Mouse (Mus musculus) macrophage (primary cell): ENCODE results near the gene Yif1b. TPM values are rescaled to one million over a fixed set of nuclear protein-coding genes. Genes with fewer than 3 reads are reported as not detected.
"Not testable (repeated sequence)": the region's sequence is repeated elsewhere in the genome, so short reads cannot be mapped to it uniquely, and the experiment has no call there.

ENCODE experiments used
- H3K27ac ChIP-seq: fragments of 350-480 bp; formaldehyde crosslinking; 2 replicates; pipeline ENCODE4 v1.9.0; 2021
- H3K36me3 ChIP-seq: fragments of 350-480 bp; formaldehyde crosslinking; 2 replicates; pipeline ENCODE4 v1.9.0; 2021; ENCODE audit errors: inconsistent target
- H3K4me3 ChIP-seq: fragments of 350-480 bp; formaldehyde crosslinking; 2 replicates; pipeline ENCODE4 v1.9.0; 2021; ENCODE audit errors: inconsistent target
- H3K79me2 ChIP-seq: fragments of 350-480 bp; formaldehyde crosslinking; 2 replicates; pipeline ENCODE4 v1.9.0; 2021; ENCODE audit errors: inconsistent target
- WGBS: methylation state at CpG from one replicate; pipeline ENCODE4 v1.1.7; 2026; ENCODE audit warnings: inconsistent platforms; ENCODE audit not compliant: missing documents; 5-methylcytosine and 5-hydroxymethylcytosine counted together
- polyA plus RNA-seq: library from polyadenylated mRNA; stranded (reverse); fragments of 250-400 nt; gene quantifications from 3 replicates; pipeline ENCODE4 v1.2.4, GENCODE M21; 2018; ENCODE audit warnings: inconsistent platforms

The Yif1b gene
- polyA plus RNA-seq, 1 experiment from 2014 or later: 31.3 TPM

DNA sequence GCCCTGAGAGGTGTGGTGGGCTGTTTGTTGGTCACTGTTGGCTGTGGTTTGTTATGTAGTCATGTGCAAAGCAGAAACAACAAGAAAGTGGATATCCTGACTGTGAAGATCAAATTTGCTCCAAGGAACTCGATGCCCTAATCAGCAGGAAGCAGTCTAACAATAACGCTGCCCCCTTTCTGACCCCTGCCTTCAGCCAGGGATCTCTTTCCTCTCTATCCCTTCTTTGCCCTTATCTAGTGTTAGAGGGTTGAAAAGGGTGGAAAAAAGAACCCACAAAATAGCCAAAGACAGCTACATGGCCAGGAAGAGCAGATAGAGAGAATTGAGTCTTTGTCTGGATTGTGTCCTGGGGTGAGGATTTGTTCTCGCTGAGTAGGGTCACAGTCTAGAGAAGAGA, 7.6 kb upstream of the Yif1b start:
- Histone ChIP-seq H3K27ac (no peak overlapping the region), H3K4me3 (no peak overlapping the region), H3K36me3 (0 out of 2 replicates have a peak, but pooled peaks cover 6% of the 10 kb centered on the region), H3K79me2 (peaks cover 61% of the 10 kb centered on the region)
- WGBS: 80% methylated on average over 3 of the region's 3 CpGs

DNA sequence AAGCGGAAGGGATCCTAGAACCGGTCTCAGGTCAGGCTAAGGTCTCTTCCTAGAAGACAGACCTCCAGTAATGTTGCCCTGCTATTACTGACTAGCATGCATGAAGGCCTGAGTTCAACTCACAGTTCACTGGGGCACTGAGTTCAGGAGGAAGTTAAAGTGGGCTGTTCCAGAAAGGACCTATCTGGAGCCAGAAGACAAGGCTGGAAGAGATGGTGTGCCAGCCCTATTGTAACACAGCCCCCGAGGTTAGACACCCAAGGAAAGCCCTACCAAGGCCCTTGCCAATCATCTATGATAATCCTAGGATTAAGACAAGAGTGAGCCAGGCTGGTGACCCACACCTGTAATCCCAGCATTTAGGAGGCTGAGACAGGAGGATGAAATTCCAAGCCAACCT, 6.6 kb upstream of the Yif1b start:
- Histone ChIP-seq H3K79me2 (peaks cover 51% of the 10 kb centered on the region), H3K36me3 (no peaks in the 10 kb centered on the region), H3K27ac (peak overlapping the region; percentile 53), H3K4me3 (peak overlapping the region; percentile 63)
- 75% methylated on average over 3 of the region's 3 CpGs for WGBS

DNA sequence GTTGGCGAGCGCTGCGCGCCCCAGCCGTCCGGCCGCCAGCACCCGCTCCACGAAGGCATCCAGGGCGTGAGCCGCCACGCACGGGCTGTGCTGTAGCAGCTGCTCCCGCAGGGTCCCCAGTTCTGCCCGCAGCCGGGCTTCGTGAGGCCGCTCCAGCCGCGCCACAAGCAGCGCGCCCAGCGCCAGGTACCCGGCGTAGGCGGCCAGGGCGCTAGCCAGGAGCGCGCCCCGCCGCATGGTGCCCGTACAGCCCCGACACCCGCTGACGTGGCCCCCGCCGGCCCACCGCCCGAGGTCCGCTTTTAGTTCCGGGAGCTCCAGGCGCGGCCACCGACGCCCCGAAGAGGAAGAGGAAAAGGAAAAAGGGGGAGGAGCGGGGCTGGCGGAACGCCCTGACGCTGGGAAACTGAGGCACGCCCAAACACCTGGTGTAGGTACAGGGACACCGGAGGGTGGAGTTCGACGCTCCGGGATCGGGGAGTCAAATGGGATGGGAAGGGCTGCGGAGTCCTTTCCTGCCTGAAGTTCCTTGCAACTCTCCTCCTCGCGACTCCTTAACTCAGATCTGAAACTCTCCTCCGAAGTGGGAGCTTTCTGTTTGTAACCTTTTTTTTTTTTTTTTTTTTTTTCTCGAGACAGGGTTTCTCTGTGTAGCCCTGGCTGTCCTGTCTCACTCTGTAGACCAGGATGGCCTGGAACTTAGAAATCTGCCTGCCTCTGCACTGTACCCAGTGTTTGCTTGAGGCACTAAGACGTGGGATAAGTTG, 5.7 kb upstream of the Yif1b start, which contains the start of gene Kcnk6:
TSS of gene Kcnk6 (minus strand) at position 269 of the 767 bp plus-strand sequence.
- H3K4me3 ChIP-seq: peak within 1 kb of the TSS; percentile 66
- H3K27ac ChIP-seq: peak within 1 kb of the TSS; percentile 53

DNA sequence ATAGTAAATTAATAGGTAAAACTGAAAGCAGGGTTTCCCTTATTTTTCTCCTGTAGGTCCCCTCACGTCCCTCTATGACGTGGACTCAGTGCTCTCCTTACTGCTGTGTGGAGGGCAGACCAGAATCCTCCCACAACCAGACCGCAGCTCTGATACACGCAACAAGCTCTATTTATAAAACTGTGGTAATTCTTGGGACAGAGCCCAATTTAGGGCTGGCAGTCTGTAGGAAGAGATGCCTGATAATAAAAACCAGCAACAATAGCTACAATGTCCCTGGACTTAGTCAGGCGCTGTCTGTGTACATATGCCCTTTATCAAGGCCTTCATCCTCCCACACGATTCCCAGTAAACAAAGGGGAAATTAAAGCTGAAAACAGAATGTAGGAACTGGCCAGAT, 4.4 kb upstream of the Yif1b start:
- 20% methylated on average over 6 of the region's 6 CpGs for WGBS
- Histone ChIP-seq H3K4me3 (no peak overlapping the region), H3K27ac (peak overlapping the region; percentile 22), H3K79me2 (peaks cover 36% of the 10 kb centered on the region), H3K36me3 (no peaks in the 10 kb centered on the region)

More for the DNA sequence above, 5.7 kb upstream of the Yif1b start, which contains the start of gene Kcnk6:
- peaks cover 42% of the 10 kb centered on the region for H3K79me2 ChIP-seq
- 1% methylated on average over 52 of the region's 62 CpGs for WGBS
- no peaks in the 10 kb centered on the region for H3K36me3 ChIP-seq

DNA sequence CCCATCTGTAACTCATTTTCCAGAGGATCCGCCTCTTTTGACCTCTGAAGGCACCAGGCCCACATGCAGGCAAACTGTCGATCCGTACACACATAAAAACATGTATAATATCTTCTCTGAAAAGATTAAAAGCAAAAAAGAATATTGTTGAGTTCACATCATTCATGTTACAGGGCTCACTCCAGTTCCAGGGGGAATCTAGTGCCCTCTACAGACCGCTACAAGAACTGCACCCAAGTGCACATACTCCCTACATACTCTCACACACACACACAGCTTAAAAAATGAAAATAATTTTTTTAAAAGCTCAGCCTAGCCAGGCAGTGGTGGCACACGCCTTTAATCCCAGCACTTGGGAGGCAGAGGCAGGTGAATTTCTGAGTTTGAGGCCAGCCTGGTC, 3.5 kb upstream of the Yif1b start:
- peaks cover 36% of the 10 kb centered on the region for H3K79me2 ChIP-seq
- 95% methylated on average over 5 of the region's 5 CpGs for WGBS
- H3K27ac ChIP-seq: no peak overlapping the region
- H3K36me3 ChIP-seq: no peaks in the 10 kb centered on the region
- H3K4me3 ChIP-seq: no peak overlapping the region

DNA sequence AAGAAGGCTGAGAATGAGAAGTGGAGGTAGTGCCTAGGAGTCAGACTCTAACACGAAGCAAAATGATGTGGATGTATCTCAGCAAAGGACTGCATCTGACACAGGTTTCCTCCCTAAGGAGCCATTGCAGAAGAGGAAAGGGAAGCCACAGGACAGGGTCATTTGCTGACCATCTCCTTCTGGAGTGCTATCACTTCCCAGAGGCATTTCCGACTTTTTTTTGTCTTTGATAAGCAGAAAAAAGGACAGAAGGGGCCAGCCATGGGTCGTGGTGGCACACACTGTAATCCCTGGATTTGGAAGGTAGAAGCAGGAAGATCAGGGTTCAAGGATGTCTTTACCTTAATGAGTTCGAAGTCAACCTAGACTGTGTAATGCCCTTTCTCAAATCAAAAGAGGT, 1.5 kb upstream of the Yif1b start:
- H3K36me3 ChIP-seq: no peaks in the 10 kb centered on the region
- H3K4me3 ChIP-seq: no peak overlapping the region
- 95% methylated on average over 4 of the region's 4 CpGs for WGBS
- peaks cover 34% of the 10 kb centered on the region for H3K79me2 ChIP-seq
- no peak overlapping the region for H3K27ac ChIP-seq

DNA sequence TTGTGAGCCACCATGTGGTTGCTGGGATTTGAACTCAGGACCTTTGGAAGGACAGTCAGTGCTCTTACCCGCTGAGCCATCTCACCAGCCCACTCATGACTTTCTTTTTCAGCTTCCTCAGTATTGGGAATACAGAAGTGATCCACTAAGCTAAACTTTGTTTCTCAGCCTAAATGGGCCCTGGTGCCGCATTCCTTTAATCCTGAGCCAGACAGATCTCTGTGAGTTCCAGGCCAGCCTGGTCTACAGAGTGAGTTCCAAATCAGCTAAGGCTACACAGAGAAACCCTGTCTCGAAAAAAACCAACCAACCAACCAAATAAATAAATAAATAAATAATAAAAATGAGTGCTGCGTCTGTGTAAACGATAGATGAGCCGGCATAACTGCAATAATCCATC, 533 bp upstream of the Yif1b start:
- WGBS: 24% methylated on average over 6 of the region's 6 CpGs
- Histone ChIP-seq H3K27ac (peak overlapping the region; percentile 83), H3K4me3 (peak overlapping the region; percentile 7; the same call in 1 of the 2 replicates), H3K79me2 (peaks cover 32% of the 10 kb centered on the region; the same call in 1 of the 2 replicates)
- not testable (repeated sequence) for H3K36me3 ChIP-seq

DNA sequence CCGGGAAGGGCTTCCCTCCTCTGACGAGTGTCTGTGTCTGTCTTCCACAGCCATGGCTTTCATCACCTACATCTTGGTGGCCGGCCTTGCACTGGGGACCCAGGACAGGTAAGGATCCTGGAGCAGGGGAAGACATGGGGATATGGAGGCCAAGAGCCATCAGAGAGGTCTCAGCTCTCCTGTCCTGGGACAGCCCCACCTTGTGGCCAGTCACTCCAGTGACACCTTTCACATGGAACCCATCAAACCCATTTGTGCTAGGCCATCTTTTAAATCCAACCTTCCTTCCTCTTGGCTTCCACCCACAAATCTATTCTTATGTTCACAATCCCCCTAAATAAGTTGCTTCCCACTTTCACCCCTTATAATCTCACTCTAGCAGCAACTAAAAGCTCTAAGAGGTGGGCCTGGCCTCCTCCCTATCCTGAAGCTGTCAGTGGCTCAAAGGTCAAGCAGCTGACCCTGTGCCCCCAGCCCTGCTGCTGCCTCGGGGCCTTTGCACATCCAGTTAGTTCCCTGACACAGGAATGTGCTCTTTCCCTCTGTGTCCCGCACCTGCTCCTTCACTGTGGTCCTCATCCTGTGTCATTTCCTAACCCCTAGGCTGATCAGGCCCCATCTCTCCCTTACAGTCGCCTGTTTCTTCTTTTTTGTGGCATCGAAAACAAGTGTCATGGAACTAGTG, 6.7 kb downstream of the Yif1b start:
- no peak overlapping the region for H3K27ac ChIP-seq
- 96% methylated on average over 7 of the region's 7 CpGs for WGBS
- H3K4me3 ChIP-seq: no peak overlapping the region
- H3K36me3 ChIP-seq: peaks cover 9% of the 10 kb centered on the region; the same call in 1 of the 2 replicates
- H3K79me2 ChIP-seq: peaks cover 19% of the 10 kb centered on the region; the same call in 1 of the 2 replicates

DNA sequence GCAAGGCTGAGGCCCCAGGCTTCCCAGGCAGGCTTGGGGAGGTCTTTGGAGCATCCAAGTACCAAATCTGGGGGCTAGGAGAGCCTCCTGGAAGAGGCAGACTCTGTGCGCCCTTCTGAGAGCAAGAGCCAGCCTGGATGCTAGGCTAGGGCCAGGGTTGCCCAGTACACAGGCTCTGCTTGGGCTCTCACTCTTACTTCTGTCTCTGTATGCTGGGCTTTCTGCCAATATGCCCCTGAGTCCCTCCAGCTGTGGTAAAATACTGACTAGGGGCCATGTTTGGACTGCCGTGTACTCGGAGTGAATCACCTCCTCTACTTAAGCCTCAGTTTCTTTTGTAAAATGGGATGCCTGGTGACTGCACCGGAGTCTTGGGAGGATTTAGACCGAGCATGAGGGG, 7.9 kb downstream of the Yif1b start:
- H3K36me3 ChIP-seq: peaks cover 9% of the 10 kb centered on the region; the same call in 1 of the 2 replicates
- H3K27ac ChIP-seq: no peak overlapping the region
- WGBS: 91% methylated on average over 5 of the region's 5 CpGs
- H3K79me2 ChIP-seq: peaks cover 9% of the 10 kb centered on the region; the same call in 1 of the 2 replicates
- no peak overlapping the region for H3K4me3 ChIP-seq

DNA sequence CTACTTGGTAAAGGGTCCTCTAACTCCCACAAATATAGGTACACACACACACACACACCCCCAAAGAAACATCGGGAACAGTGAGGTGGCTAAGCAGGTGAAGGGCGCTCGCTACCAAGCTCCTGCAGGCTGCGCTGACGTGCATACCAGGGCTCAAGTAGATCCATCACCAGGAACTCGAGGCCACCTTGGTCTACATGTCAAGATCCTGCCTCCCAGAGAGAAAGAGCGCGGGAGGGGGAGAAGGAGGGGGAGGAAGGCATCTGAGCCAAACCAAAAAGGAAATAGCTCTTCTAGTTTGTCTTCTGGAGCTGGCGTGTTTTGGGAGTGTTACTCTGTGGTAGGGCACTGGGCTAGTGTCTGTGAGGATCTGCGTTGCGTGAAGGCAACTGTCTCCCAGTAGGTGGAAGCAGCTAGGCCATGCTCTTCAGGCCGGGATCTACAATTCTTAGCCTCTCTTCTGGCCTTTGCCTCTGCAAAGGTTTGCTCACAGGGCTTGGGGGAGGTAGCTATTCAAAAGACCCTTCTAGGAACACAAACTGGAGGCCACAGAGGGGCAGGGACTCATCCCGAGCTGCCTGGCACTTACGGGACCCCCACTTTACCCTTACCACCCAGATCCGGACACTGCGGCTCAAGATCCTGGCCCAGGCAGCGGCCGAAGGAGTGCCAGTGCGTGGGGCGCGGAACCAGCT, 8.6 kb downstream of the Yif1b start:
- Histone ChIP-seq H3K36me3 (peaks cover 9% of the 10 kb centered on the region; the same call in 1 of the 2 replicates), H3K27ac (no peak overlapping the region), H3K79me2 (peaks cover 3% of the 10 kb centered on the region; the same call in 1 of the 2 replicates), H3K4me3 (no peak overlapping the region)
- 91% methylated on average over 21 of the region's 21 CpGs for WGBS

DNA sequence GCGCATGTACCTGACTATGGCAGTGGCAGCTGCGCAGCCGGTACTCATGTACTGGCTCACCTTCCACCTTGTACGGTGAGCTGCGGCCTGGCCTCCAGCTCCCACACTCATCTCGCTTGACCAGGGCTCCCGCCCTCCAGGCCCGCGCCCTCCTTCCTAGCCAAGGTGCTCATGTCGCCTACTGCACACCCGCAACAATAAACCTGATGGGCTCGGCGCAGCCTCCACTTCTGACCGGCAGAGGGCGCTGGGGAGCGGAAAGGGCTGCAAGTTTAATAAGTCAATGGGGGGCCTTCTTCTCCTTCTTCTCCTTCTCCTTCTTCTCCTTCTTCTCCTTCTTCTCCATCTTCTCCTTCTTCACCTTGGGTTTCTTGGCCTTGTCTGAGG, 9.2 kb downstream of the Yif1b start:
- 29% methylated on average over 7 of the region's 16 CpGs for WGBS
- Histone ChIP-seq H3K79me2 (no peaks in the 10 kb centered on the region; the same call in 1 of the 2 replicates), H3K4me3 (no peak overlapping the region), H3K36me3 (peaks cover 9% of the 10 kb centered on the region; the same call in 1 of the 2 replicates), H3K27ac (no peak overlapping the region)

DNA sequence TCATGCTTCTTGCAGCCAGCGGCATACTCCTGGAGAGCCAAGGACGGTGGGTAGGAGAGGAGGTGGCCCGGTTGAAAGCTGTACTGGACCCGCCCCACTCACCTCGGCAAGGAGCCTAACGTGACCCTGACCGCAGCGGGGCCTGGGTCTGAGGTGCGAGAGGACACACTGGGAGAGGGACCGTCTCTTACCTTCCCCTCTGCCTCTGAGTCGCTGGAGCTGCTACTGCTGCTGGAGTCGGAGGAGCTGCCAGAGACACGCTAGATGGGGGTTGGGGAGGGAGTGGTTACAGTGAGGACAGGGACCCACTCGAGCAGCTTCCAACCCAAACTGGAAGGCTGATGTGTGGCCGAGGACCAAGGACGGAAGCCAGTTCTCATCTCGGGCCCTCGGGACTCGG, 9.6 kb downstream of the Yif1b start:
- WGBS: 52% methylated on average over 15 of the region's 19 CpGs
- H3K79me2 ChIP-seq: no peaks in the 10 kb centered on the region
- H3K36me3 ChIP-seq: peaks cover 9% of the 10 kb centered on the region; the same call in 1 of the 2 replicates
- no peak overlapping the region for H3K4me3 ChIP-seq
- no peak overlapping the region for H3K27ac ChIP-seq

DNA sequence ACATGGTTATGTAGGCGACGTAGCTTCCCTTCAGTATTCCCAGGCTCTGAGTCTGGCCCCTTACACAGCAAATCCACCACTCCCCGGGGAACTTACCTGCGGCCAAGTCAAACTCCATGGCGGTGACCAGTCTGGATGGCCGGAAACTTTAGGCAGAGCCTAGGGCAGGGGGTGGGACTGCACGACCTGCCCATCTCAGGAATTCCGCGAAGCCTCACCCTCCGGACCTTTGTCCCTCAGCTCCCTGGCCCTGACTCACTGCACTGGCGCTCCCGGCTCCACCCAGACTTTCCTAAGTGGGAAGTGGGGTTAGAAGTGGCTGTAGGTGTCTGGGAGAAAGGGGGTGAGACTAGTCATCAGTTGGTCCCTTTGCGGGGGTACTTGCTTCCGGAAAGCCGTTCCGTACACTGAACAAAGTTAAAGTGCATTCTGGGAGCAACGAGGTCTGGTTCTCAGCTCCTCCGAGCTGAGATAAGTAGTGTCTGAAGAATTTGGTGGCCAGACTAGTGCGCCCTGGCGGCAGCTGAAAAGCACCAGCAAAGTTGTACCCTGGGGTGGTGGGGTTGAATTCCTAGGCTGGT, 10.2 kb downstream of the Yif1b start, which contains the start of gene 2200002D01Rik:
TSS of gene 2200002D01Rik (minus strand) at position 206 of the 581 bp plus-strand sequence.
- H3K4me3 ChIP-seq: no peak within 1 kb of the TSS

DNA sequence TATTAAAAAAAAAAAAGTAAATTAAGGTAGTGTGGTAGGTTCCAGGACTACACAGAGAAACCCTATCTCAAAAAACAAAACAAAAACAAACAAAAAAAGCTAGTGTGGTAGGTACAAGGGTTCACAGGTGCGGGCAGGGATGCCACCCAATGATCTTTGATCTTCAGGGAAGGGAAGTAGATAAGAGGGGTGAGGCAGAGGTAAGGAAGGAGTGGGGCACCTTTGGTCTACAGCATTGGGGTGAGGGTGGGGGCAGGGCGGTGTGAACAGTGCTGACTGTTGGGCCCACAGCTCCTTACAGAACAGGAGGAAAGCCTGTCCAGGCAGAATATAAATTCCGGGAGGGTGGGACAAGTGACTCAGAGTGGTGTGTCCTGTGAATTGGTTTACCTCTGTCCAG, 13.0 kb downstream of the Yif1b start:
- H3K4me3 ChIP-seq: no peak overlapping the region
- 85% methylated on average over 3 of the region's 3 CpGs for WGBS
- H3K79me2 ChIP-seq: no peaks in the 10 kb centered on the region
- H3K36me3 ChIP-seq: no peaks in the 10 kb centered on the region
- H3K27ac ChIP-seq: no peak overlapping the region

More for the DNA sequence above, 10.2 kb downstream of the Yif1b start, which contains the start of gene 2200002D01Rik:
- Histone ChIP-seq H3K27ac (no peak within 1 kb of the TSS), H3K79me2 (no peaks in the 10 kb centered on the region), H3K36me3 (peaks cover 9% of the 10 kb centered on the region; the same call in 1 of the 2 replicates)
- 50% methylated on average over 20 of the region's 20 CpGs for WGBS
